Mouse (Mus musculus) CH12.LX (cell line): ENCODE measurements at regions not wholly inside any gene's neighbourhood (a gene's known extent, or its start where the extent isn't known, plus 50 kb on each side); places are given as distances from the start of the nearest gene placed in this dataset.
"Not testable (repeated sequence)": the region's sequence is repeated elsewhere in the genome, so short reads cannot be mapped to it uniquely, and the experiment has no call there.

ENCODE experiments used
- DNase-seq: peaks from one replicate; pipeline ENCODE4 v3.0.0-alpha.2; 2013; ENCODE audit errors: extremely low read depth
- H3K27ac ChIP-seq: 2 replicates; pipeline ENCODE4 v1.5.1; 2012; ENCODE audit warnings: low read depth, mild to moderate bottlenecking, control low read depth, moderate library complexity; ENCODE audit not compliant: insufficient read depth
- H3K27me3 ChIP-seq: replicated peaks from 2 replicates; pipeline ENCODE3; 2012; ENCODE audit warnings: inconsistent platforms
- H3K36me3 ChIP-seq, 2 experiments: replicated peaks in 1 of 2; 2 replicates each; pipeline versions ENCODE3 to v1.6.1; 2012; ENCODE audit warnings: inconsistent platforms in 1 of 2, low read length in 1 of 2, mild to moderate bottlenecking in 1 of 2, mixed read lengths in 1 of 2, moderate library complexity in 1 of 2; ENCODE audit not compliant: control insufficient read depth in 1 of 2, insufficient read depth in 1 of 2
- H3K4me1 ChIP-seq, 2 experiments: 2 replicates each; pipeline ENCODE4 v1.6.1; 2012; ENCODE audit warnings: inconsistent platforms in 1 of 2, moderate library complexity in 1 of 2; ENCODE audit not compliant: insufficient read depth in 2 of 2, control insufficient read depth in 1 of 2
- H3K4me2 ChIP-seq: 2 replicates; pipeline ENCODE4 v1.6.1; 2012; ENCODE audit warnings: low read depth, mild to moderate bottlenecking, control low read depth; ENCODE audit not compliant: poor library complexity, insufficient read depth, severe bottlenecking
- H3K4me3 ChIP-seq, 3 experiments: fragments of 150-350 bp in 1 of 3; sonication (generic) in 1 of 3; replicated peaks in 1 of 3; 2 replicates each; pipeline versions ENCODE3 to v1.5.1; 2011 to 2012; ENCODE audit warnings: low read depth in 2 of 3, low read length in 2 of 3, mild to moderate bottlenecking in 2 of 3, moderate library complexity in 2 of 3, control low read depth in 1 of 3, improper control_type of control experiment in 1 of 3, inconsistent platforms in 1 of 3, mixed read lengths in 1 of 3; ENCODE audit not compliant: poor library complexity in 1 of 3
- H3K79me2 ChIP-seq: replicated peaks from 2 replicates; pipeline ENCODE4 v1.6.1; 2012; ENCODE audit warnings: mild to moderate bottlenecking, moderate library complexity; ENCODE audit not compliant: control insufficient read depth, poor library complexity, insufficient read depth, severe bottlenecking; ENCODE audit errors: extremely low read depth
- H3K9ac ChIP-seq: 2 replicates; pipeline ENCODE4 v1.6.1; 2012; ENCODE audit warnings: low read depth, mild to moderate bottlenecking, control low read depth, moderate library complexity; ENCODE audit not compliant: insufficient read depth
- H3K9me3 ChIP-seq: replicated peaks from 2 replicates; pipeline ENCODE3; 2012; ENCODE audit warnings: low read length, inconsistent platforms, mixed read lengths
- CHD1 ChIP-seq: IDR thresholded peaks from 2 replicates; pipeline ENCODE4 v1.6.1; 2012; ENCODE audit warnings: low read depth, low read length, improper control_type of control experiment, inconsistent platforms
- ETS1 ChIP-seq: conservative IDR thresholded peaks from 2 replicates; pipeline ENCODE4 v1.6.1; 2012; ENCODE audit warnings: low read depth, mild to moderate bottlenecking, inconsistent platforms, low read length, improper control_type of control experiment, moderate library complexity
- GABPA ChIP-seq: IDR thresholded peaks from 2 replicates; pipeline ENCODE4 v1.6.1; 2012; ENCODE audit warnings: low read depth, low read length, improper control_type of control experiment, inconsistent platforms; ENCODE audit not compliant: insufficient replicate concordance
- HCFC1 ChIP-seq: IDR thresholded peaks from 2 replicates; pipeline ENCODE4 v1.6.1; 2012; ENCODE audit warnings: low read depth, mild to moderate bottlenecking, inconsistent platforms, low read length, improper control_type of control experiment
- RAD21 ChIP-seq: IDR thresholded peaks from 2 replicates; pipeline ENCODE4 v1.6.1; 2011; ENCODE audit warnings: low read depth, mild to moderate bottlenecking, low read length, improper control_type of control experiment, moderate library complexity
- RCOR1 ChIP-seq: conservative IDR thresholded peaks from 2 replicates; pipeline ENCODE4 v1.6.1; 2012; ENCODE audit warnings: low read depth, mild to moderate bottlenecking, inconsistent platforms, low read length, improper control_type of control experiment
- TBP ChIP-seq: conservative IDR thresholded peaks from 2 replicates; pipeline ENCODE4 v1.6.1; 2011; ENCODE audit warnings: low read depth, low read length, improper control_type of control experiment
- ZC3H11A ChIP-seq: IDR thresholded peaks from 2 replicates; pipeline ENCODE4 v1.6.1; 2012; ENCODE audit warnings: low read depth, mild to moderate bottlenecking, inconsistent platforms, low read length, improper control_type of control experiment
- ZMIZ1 ChIP-seq: IDR thresholded peaks from 2 replicates; pipeline ENCODE4 v1.6.1; 2012; ENCODE audit warnings: low read depth, mild to moderate bottlenecking, inconsistent platforms, low read length, improper control_type of control experiment
- dilution Hi-C: fragments of 300-500 bp; cut with MboI; formaldehyde crosslinking; loops from 2 replicates; pipeline ENCODE4 v1.14.3; 2020; ENCODE audit warnings: low sequenced_read_pairs; ENCODE audit not compliant: extremely low pct_unique_long_range_greater_than_20kb, extremely low pct_ligation_motif_present
- in situ Hi-C: fragments of 300-500 bp; cut with MboI; formaldehyde crosslinking; loops from 3 replicates; pipeline ENCODE4 v1.14.3; 2019; ENCODE audit warnings: low sequenced_read_pairs, low pct_ligation_motif_present, low pct_unique_long_range_greater_than_20kb, mixed read lengths

DNA sequence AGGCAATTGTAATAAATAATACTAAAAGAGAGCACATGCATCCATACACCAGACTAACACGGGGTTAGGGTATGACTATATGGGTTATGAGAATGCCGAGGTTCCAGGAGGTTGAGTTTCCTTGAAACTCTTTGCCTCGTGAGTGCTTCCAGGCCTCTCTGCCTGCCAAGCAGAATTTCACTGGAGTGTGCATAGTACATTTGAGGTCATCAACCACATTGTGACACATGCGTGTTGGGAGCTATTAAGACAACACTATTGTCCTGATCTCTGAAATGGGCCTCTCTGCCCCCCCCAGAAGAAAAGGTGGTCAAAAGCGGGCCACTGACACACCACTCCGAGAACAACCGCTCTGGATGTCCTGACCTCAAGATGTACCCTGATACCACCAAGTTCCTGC is 655.8 kb downstream of the Hdgfl1 start:
- no peak overlapping the region for H3K9ac ChIP-seq
- in situ Hi-C loops (no loop called here), dilution Hi-C loops (no loop called here)
- H3K9me3 ChIP-seq = peaks cover 5% of the 10 kb centered on the region
- H3K79me2 ChIP-seq = no peaks in the 10 kb centered on the region
- no peak overlapping the region for H3K4me3 ChIP-seq
- H3K27ac ChIP-seq = no peak overlapping the region
- no peak overlapping the region for H3K4me2 ChIP-seq
- no peaks in the 10 kb centered on the region for H3K36me3 ChIP-seq
- H3K27me3 ChIP-seq = no peaks in the 10 kb centered on the region
- H3K4me1 ChIP-seq = no peaks in the 10 kb centered on the region
- no peak for DNase-seq
- TF ChIP-seq RCOR1 (no peak), ZC3H11A (no peak), CHD1 (no peak), HCFC1 (no peak), TBP (no peak), ZMIZ1 (no peak), RAD21 (no peak)
- TF ChIP-seq, all 38 proteins: peak for 0

DNA sequence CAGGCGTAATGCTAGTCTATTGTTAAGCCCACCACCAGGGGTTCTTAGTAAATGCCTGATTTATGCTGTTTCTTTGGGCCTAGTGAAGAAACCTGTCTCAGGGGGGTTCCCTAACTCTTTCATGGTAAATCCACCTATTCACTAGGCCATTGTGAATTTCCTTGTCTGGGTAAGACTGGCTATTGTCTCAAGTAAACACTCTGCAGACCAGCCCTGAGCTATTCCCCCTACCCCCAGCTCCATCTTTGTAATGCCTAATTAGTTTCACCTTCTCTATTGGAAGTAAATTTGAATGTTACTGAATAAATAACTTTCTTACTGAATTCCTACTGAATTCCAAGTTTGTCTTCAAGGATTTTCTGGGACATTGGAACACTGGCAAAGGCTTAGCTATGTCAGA is 656.2 kb downstream of the Hdgfl1 start:
- H3K4me2 ChIP-seq, H3K27me3 ChIP-seq, H3K9me3 ChIP-seq, in situ Hi-C loops, H3K9ac ChIP-seq, H3K36me3 ChIP-seq, dilution Hi-C loops, H3K4me1 ChIP-seq, H3K79me2 ChIP-seq, DNase-seq, H3K4me3 ChIP-seq, H3K27ac ChIP-seq: not testable (repeated sequence)

DNA sequence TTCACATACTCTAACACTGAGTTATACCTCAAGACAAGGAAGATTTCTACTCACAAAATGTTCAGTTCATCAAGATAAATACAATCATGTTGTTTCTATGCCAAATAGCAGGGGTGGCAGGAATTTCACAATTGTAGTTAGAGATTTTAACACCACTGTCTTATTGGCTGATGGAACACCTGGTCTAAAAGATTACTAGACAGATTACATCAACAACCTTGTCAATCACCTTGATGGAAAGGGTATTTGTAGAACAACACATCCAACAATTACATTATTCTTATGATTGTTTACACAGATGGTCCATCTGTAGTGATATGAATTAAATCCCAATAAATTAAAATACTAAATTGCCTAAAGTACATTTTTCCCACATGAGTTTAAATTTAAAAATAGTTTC is 657.4 kb downstream of the Hdgfl1 start:
- no peaks in the 10 kb centered on the region for H3K79me2 ChIP-seq
- in situ Hi-C loops (no loop called here), dilution Hi-C loops (no loop called here)
- H3K9me3 ChIP-seq = peaks cover 5% of the 10 kb centered on the region
- no peaks in the 10 kb centered on the region for H3K36me3 ChIP-seq
- H3K4me1 ChIP-seq = no peaks in the 10 kb centered on the region
- H3K27me3 ChIP-seq = no peaks in the 10 kb centered on the region
- no peak overlapping the region for H3K4me2 ChIP-seq
- H3K27ac ChIP-seq = no peak overlapping the region
- no peak overlapping the region for H3K9ac ChIP-seq
- H3K4me3 ChIP-seq = no peak overlapping the region
- DNase-seq = no peak
- TF ChIP-seq ETS1 = no peak
- TF ChIP-seq GABPA = no peak
